Mouse (Mus musculus) ovary, postnatal 10 days (tissue): ENCODE results near the gene Ewsr1.
"Not testable (repeated sequence)": the region's sequence is repeated elsewhere in the genome, so short reads cannot be mapped to it uniquely, and the experiment has no call there.

Experiments
- DNase-seq: peaks from one replicate; pipeline ENCODE4 v3.0.0; 2022; ENCODE audit warnings: low spot score

Gene Ewsr1

GRCm38 (mm10) chr11:5096480-5097020, 2.5 kb downstream of the Ewsr1 start:
- DNase-seq, result no peak

GRCm38 (mm10) chr11:5095877-5096276, 3.2 kb downstream of the Ewsr1 start:
- no peak for DNase-seq

- DNase-seq, result no peak
These were observed 7.4 kb downstream of the Ewsr1 start for GRCm38 (mm10) chr11:5091706-5092105.

GRCm38 (mm10) chr11:5089147-5089546, 9.9 kb downstream of the Ewsr1 start:
- DNase-seq, result no peak

- not testable (repeated sequence) for DNase-seq
These were observed 22.2 kb downstream of the Ewsr1 start for GRCm38 (mm10) chr11:5076843-5077242.

- DNase-seq, result no peak
These were observed 23.3 kb downstream of the Ewsr1 start for GRCm38 (mm10) chr11:5075760-5076159.

GRCm38 (mm10) chr11:5074882-5075281, 24.2 kb downstream of the Ewsr1 start:
- DNase-seq, result no peak

GRCm38 (mm10) chr11:5068126-5068971, 30.7 kb downstream of the Ewsr1 start:
- DNase-seq, result no peak

- DNase-seq, result no peak
These were observed 32.0 kb downstream of the Ewsr1 start for GRCm38 (mm10) chr11:5067063-5067462.

- DNase-seq, result peak; percentile 75
These were observed 33.8 kb downstream of the Ewsr1 start, which contains the start of gene Gas2l1 for GRCm38 (mm10) chr11:5065056-5065821. Gene Gas2l1, minus strand, starts transcription at chr11:5065327.

- DNase-seq, result no peak
These were observed 34.6 kb downstream of the Ewsr1 start for GRCm38 (mm10) chr11:5064282-5065055.

- no peak for DNase-seq
These were observed 35.3 kb downstream of the Ewsr1 start for GRCm38 (mm10) chr11:5063561-5064281.

GRCm38 (mm10) chr11:5062860-5063505, 36.1 kb downstream of the Ewsr1 start:
- DNase-seq, result no peak

- no peak for DNase-seq
These were observed 36.7 kb downstream of the Ewsr1 start for GRCm38 (mm10) chr11:5062326-5062725.

- peak; percentile 91 for DNase-seq
These were observed 37.5 kb downstream of the Ewsr1 start for GRCm38 (mm10) chr11:5061413-5062139.

GRCm38 (mm10) chr11:5060756-5061412, 38.2 kb downstream of the Ewsr1 start:
- no peak for DNase-seq

- DNase-seq, result no peak
These were observed 39.3 kb downstream of the Ewsr1 start for GRCm38 (mm10) chr11:5059704-5060156.

GRCm38 (mm10) chr11:5059230-5059629, 39.8 kb downstream of the Ewsr1 start:
- no peak for DNase-seq

GRCm38 (mm10) chr11:5058783-5059182, 40.3 kb downstream of the Ewsr1 start:
- DNase-seq, result no peak
